Mouse (Mus musculus) brain, embryonic 14.5 days (tissue): ENCODE measurements at regions not wholly inside any gene's neighbourhood (a gene's known extent, or its start where the extent isn't known, plus 50 kb on each side); places are given as distances from the start of the nearest gene placed in this dataset.

Source experiments
- CTCF ChIP-seq: fragments of 200-500 bp; IDR thresholded peaks from 2 replicates; pipeline ENCODE4 v1.5.1; 2012; ENCODE audit warnings: inconsistent platforms, mild to moderate bottlenecking, moderate library complexity, borderline replicate concordance; ENCODE audit not compliant: insufficient read depth, insufficient read length; ENCODE audit errors: extremely low read depth
- POLR2A ChIP-seq: fragments of 200-500 bp; IDR thresholded peaks from 2 replicates; pipeline ENCODE4 v1.6.1; 2012; ENCODE audit warnings: mild to moderate bottlenecking, inconsistent platforms, borderline replicate concordance; ENCODE audit not compliant: poor library complexity, insufficient read depth, insufficient read length, severe bottlenecking; ENCODE audit errors: extremely low read depth

- TF ChIP-seq CTCF (no peak), POLR2A (no peak)
Measured at GRCm38 (mm10) chr2:39400336-39400735, 174.1 kb upstream of the Ppp6c start.
